8 mouse cellular contexts compared by ENCODE assay signal in genomic region chr7:28208396-28208987, GRCm38 (mm10). TPM values are rescaled to one million over a fixed set of nuclear protein-coding genes. Genes with fewer than 3 reads are reported as not detected.
DNase-seq lines count a peak whose midpoint lies in the region; ATAC-seq and TF ChIP-seq lines count a peak whose summit lies in the region.

No protein-coding gene starts in this region.

- peak overlapping the region; percentile 33; the same call in 1 of the 2 replicates for H3K4me3 ChIP-seq in heart, adult 2 months
- H3K4me3 ChIP-seq in forebrain, embryonic 16.5 days (replicated peaks; ENCODE audit: low read length) = peak overlapping the region; percentile 26
- 0 out of 2 replicates have a peak overlapping the region, but pooled peaks have one; percentile 32 for H3K4me3 ChIP-seq in liver, embryonic 16.5 days (ENCODE audit: low read depth, low read length)

- no peak for ATAC-seq in forebrain, embryonic 16.5 days
- no peak for ATAC-seq in liver, embryonic 16.5 days (ENCODE audit: low read depth)

- DNase-seq in heart, adult 2 months = no peak
- DNase-seq in heart, postnatal 25 days (ENCODE audit: low spot score) = no peak
- DNase-seq in CD4-positive, CD25-positive, alpha-beta regulatory T cell, adult 2 months (ENCODE audit: low read depth, low spot score) = peak; percentile 28
- no peak for DNase-seq in frontal cortex, postnatal 10 days (ENCODE audit: low spot score in 2 of 2)
- DNase-seq in layer of hippocampus, postnatal 14 days (ENCODE audit: low spot score in 2 of 2) = no peak
- DNase-seq in cerebellum, adult 9-10 months = no peak

- no peaks in the 10 kb centered on the region for H3K4me1 ChIP-seq in heart, adult 2 months (ENCODE audit: control insufficient read depth, insufficient read depth, low read length)
- no peaks in the 10 kb centered on the region for H3K4me1 ChIP-seq in forebrain, embryonic 16.5 days (replicated peaks; ENCODE audit: control insufficient read depth, insufficient read depth, low read length)
- H3K4me1 ChIP-seq in liver, embryonic 16.5 days (ENCODE audit: control insufficient read depth, low read depth, low read length) = no peaks in the 10 kb centered on the region

- no peaks in the 10 kb centered on the region for H3K27me3 ChIP-seq in heart, adult 2 months (ENCODE audit: control insufficient read depth, insufficient read depth, low read length)
- H3K27me3 ChIP-seq in forebrain, embryonic 16.5 days (replicated peaks; ENCODE audit: control insufficient read depth, insufficient read depth, low read length) = no peaks in the 10 kb centered on the region
- no peaks in the 10 kb centered on the region for H3K27me3 ChIP-seq in liver, embryonic 16.5 days (ENCODE audit: control insufficient read depth, insufficient read depth, low read depth, low read length)

- 33% methylated on average over 12 of the region's 12 CpGs for WGBS in heart, adult 2 months
- 55% methylated on average over 12 of the region's 12 CpGs for WGBS in forebrain, embryonic 16.5 days
- 21% methylated on average over 12 of the region's 12 CpGs for WGBS in liver, embryonic 16.5 days (ENCODE audit: insufficient replicate concordance)

- intact Hi-C loops in heart, adult 2 months (cut with DNase I) = no loop called here
- intact Hi-C loops in heart, postnatal 25 days (cut with DNase I) = no loop called here

- H3K9me3 ChIP-seq in forebrain, embryonic 16.5 days (ENCODE audit: control insufficient read depth, low read length) = no peaks in the 10 kb centered on the region
- no peaks in the 10 kb centered on the region for H3K9me3 ChIP-seq in liver, embryonic 16.5 days (replicated peaks; ENCODE audit: control insufficient read depth, low read length)

- no peaks in the 10 kb centered on the region for H3K36me3 ChIP-seq in heart, adult 2 months (ENCODE audit: control insufficient read depth, insufficient read depth, low read length)
- no peaks in the 10 kb centered on the region for H3K36me3 ChIP-seq in forebrain, embryonic 16.5 days (ENCODE audit: control insufficient read depth, insufficient read depth)
- no peaks in the 10 kb centered on the region for H3K36me3 ChIP-seq in liver, embryonic 16.5 days (ENCODE audit: control insufficient read depth, insufficient read depth)

- no peak for TF ChIP-seq EP300 in heart, adult 2 months (IDR thresholded peaks at IDR 0.05; ENCODE audit: insufficient read depth, low read depth, low read length)

- peak overlapping the region; percentile 34; the same call in 1 of the 2 replicates for H3K27ac ChIP-seq in heart, adult 2 months
- no peak overlapping the region for H3K27ac ChIP-seq in forebrain, embryonic 16.5 days (ENCODE audit: low read length)
- no peak overlapping the region for H3K27ac ChIP-seq in liver, embryonic 16.5 days (ENCODE audit: low read length)

- peak overlapping the region; percentile 37; the same call in 1 of the 2 replicates for H3K9ac ChIP-seq in heart, adult 2 months (ENCODE audit: low read depth, low read length)
- H3K9ac ChIP-seq in forebrain, embryonic 16.5 days (replicated peaks; ENCODE audit: low read depth, low read length) = peak overlapping the region; percentile 19; the same call in 1 of the 2 replicates
- no peak overlapping the region; the same call in 1 of the 2 replicates for H3K9ac ChIP-seq in liver, embryonic 16.5 days (ENCODE audit: low read depth, low read length)

- no peaks in the 10 kb centered on the region for H3K79me2 ChIP-seq in heart, adult 2 months (replicated peaks; ENCODE audit: control insufficient read depth, insufficient read depth, low read length)

- TF ChIP-seq POLR2A in heart, adult 2 months (IDR thresholded peaks at IDR 0.05; ENCODE audit: insufficient read depth, low read depth, low read length) = no peak

- peak overlapping the region; percentile 48 for H3K4me2 ChIP-seq in forebrain, embryonic 16.5 days (ENCODE audit: low read length)
- peak overlapping the region; percentile 51 for H3K4me2 ChIP-seq in liver, embryonic 16.5 days (ENCODE audit: low read depth, low read length)

- TF ChIP-seq CTCF in heart, adult 2 months (IDR thresholded peaks at IDR 0.05) = no peak

RNA-seq across cellular contexts. Expression of gene Dyrk1b, which starts 29.2 kb away (rescaled TPM):
- total RNA-seq in heart, adult 2 months (2021) = 10 to 100 TPM; 28.0 to 28.3 TPM
- 24.1 and 30.1 TPM in 2 replicates for polyA plus RNA-seq in heart, adult 2 months (2012; rRNA removed)
- total RNA-seq in heart, postnatal 25 days (2021) = 10 to 100 TPM; 30.5 to 32.0 TPM
- 14.4 and 14.8 TPM in 2 replicates for polyA plus RNA-seq in forebrain, embryonic 16.5 days (2015; fragmentation: Nextera tagmentation; extraction: Ambion mirVana)
- polyA plus RNA-seq in liver, embryonic 16.5 days (2015; fragmentation: Nextera tagmentation; extraction: Ambion mirVana) = 2.1 and 2.7 TPM in 2 replicates
- total RNA-seq in layer of hippocampus, postnatal 14 days (2021) = 10 to 100 TPM; 37.5 to 43.5 TPM

RNA-seq across cellular contexts. Expression of gene Fbl, which starts 39.0 kb away (rescaled TPM):
- 10 to 100 TPM; 34.7 TPM for total RNA-seq in heart, adult 2 months (2021)
- polyA plus RNA-seq in heart, adult 2 months (2012; rRNA removed) = 25.7 and 35.6 TPM in 2 replicates
- total RNA-seq in heart, postnatal 25 days (2021) = 10 to 100 TPM; 32.2 to 35.3 TPM
- 84.4 and 86.8 TPM in 2 replicates for polyA plus RNA-seq in forebrain, embryonic 16.5 days (2015; fragmentation: Nextera tagmentation; extraction: Ambion mirVana)
- polyA plus RNA-seq in liver, embryonic 16.5 days (2015; fragmentation: Nextera tagmentation; extraction: Ambion mirVana) = 39.3 and 39.7 TPM in 2 replicates
- 10 to 100 TPM; 53.0 to 58.7 TPM for total RNA-seq in layer of hippocampus, postnatal 14 days (2021)

RNA-seq across cellular contexts. Expression of gene Eid2, which starts 59.2 kb away (rescaled TPM):
- 10 to 100 TPM; 11.2 to 11.9 TPM for total RNA-seq in heart, adult 2 months (2021)
- polyA plus RNA-seq in heart, adult 2 months (2012; rRNA removed) = 4.2 and 4.6 TPM in 2 replicates
- total RNA-seq in heart, postnatal 25 days (2021) = 10 to 100 TPM; 11.9 to 12.1 TPM
- 3.8 and 4.1 TPM in 2 replicates for polyA plus RNA-seq in forebrain, embryonic 16.5 days (2015; fragmentation: Nextera tagmentation; extraction: Ambion mirVana)
- 0.15 and 0.29 TPM in 2 replicates for polyA plus RNA-seq in liver, embryonic 16.5 days (2015; fragmentation: Nextera tagmentation; extraction: Ambion mirVana)
- total RNA-seq in layer of hippocampus, postnatal 14 days (2021) = 10 to 100 TPM; 65.7 to 66.1 TPM

Comparison
In these comparisons a context has a peak if more than half of its experiments do, and no peak if none do; other contexts are left out.
1. RNA of gene Eid2, which starts 59.2 kb away (total RNA-seq): 65.7 to 66.1 TPM in layer of hippocampus, postnatal 14 days; 11.9 to 12.1 TPM in heart, postnatal 25 days and 11.2 to 11.9 TPM in heart, adult 2 months; every median in the first group is over 4 times any median in the second.
2. Peak in every context shown above with its lines, with median percentiles within 50 percentile points of each other: H3K4me3 ChIP-seq.